Mouse (Mus musculus): ENCODE data around the gene Ube2b. TPM values are rescaled to one million over a fixed set of nuclear protein-coding genes. Genes with fewer than 3 reads are reported as not detected.

The Ube2b gene
- polyA plus RNA-seq, 1 experiment from 2014 or later = 286 TPM

DNA sequence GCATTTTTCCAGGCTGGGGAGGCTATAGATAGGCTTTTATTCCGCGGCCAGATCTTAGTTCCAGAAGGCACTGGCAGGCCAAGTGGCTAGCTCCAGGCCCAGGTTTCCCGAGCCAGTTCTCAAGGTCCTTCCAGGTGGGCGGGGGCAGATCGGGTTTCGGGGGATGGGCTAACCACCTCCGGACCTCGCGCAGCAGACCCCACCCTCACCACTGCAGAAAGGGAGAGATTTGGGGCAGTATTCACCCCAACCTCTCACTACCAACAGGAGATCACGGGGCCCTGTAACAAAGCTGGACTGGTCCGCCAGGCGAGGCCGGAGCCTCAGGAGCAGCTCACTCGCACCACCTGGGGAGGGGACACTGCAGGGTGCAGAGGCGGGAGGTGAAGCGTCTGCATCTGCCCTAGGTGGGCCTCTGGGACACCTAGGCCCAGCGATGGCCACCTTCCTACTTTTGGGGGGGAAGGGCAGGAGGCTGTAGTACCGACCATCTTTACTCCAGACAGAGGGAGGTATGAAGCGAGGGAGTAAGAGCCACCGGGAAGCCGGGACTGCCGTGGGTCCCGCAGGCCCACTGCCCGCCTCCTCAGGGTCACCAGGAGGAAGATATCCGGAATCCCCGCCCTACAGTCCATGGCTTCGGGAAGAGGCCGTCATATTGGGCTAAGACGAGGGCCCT lies 812 bp downstream of the Ube2b start:
- under 1% methylated on average over 29 of the region's 29 CpGs for WGBS
- H3K36me3 ChIP-seq (ENCODE audit: control insufficient read depth, insufficient read depth) = peaks cover 27% of the 10 kb centered on the region
- no peaks in the 10 kb centered on the region for H3K27me3 ChIP-seq (ENCODE audit: control insufficient read depth, insufficient read depth, low read length)
- ATAC-seq (replicated peaks; ENCODE audit: extremely low read depth, insufficient read depth, low FRiP score) = peak; percentile 12
- H3K9me3 ChIP-seq (replicated peaks; ENCODE audit: control insufficient read depth, low read length) = no peaks in the 10 kb centered on the region
- H3K4me1 ChIP-seq (ENCODE audit: control insufficient read depth, insufficient read depth, low read length) = peaks cover 26% of the 10 kb centered on the region
- H3K4me2 ChIP-seq (ENCODE audit: low read depth, low read length) = peak overlapping the region; percentile 82
- H3K9ac ChIP-seq (ENCODE audit: low read length) = peak overlapping the region; percentile 97
- peak overlapping the region; percentile 90 for H3K4me3 ChIP-seq (ENCODE audit: low read length)
- peak overlapping the region; percentile 88 for H3K27ac ChIP-seq (ENCODE audit: low read length)

DNA sequence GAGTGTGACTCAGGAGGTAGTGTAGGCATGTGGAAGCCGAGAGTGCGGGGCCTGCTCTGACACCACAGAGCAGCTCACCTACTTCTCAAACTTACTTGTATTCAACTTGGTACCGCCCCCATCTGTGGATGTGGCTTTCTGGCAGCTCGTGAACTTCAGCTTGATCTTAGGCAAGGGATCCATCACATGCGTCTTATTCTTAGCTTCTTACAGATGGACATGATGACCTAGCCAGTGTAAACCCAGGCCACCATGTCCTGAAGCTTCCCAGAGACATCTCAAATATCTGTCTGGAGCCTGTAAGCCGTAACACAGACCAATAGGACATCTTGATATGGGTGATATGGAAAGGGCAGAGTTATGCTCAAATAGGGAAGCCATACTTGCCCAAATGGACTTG lies 28.9 kb downstream of the Ube2b start:
- Histone ChIP-seq H3K27ac (ENCODE audit: low read length) (no peak overlapping the region), H3K36me3 (ENCODE audit: control insufficient read depth, insufficient read depth) (peaks cover 43% of the 10 kb centered on the region), H3K27me3 (ENCODE audit: control insufficient read depth, insufficient read depth, low read length) (no peaks in the 10 kb centered on the region), H3K4me1 (ENCODE audit: control insufficient read depth, insufficient read depth, low read length) (peaks cover 9% of the 10 kb centered on the region), H3K4me2 (ENCODE audit: low read depth, low read length) (no peak overlapping the region), H3K4me3 (ENCODE audit: low read length) (no peak overlapping the region), H3K9me3 (replicated peaks; ENCODE audit: control insufficient read depth, low read length) (0 out of 2 replicates have a peak, but pooled peaks cover 2% of the 10 kb centered on the region), H3K9ac (ENCODE audit: low read length) (no peak overlapping the region)
- no peak for ATAC-seq (replicated peaks; ENCODE audit: extremely low read depth, insufficient read depth, low FRiP score)
- 89% methylated on average over 6 of the region's 6 CpGs for WGBS

DNA sequence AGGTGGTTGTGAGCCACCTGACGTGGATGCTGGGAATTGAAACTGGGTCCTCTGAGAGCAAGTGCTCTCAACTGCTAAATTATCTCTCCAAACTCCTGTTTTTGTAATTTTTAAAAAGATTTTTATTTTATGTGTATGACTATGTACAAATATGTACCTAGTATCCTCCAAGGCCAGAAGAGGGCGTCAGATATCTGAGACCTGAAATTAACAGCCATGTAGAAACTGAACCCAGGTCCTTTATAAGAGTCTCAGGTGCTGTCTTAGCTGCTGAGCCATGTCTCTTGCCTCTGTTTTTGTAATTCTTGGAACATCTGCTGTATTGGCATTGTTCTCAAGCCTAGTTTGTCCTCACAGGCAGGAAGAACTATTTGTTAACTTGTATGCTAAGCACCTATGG lies 31.1 kb downstream of the Ube2b start:
- Histone ChIP-seq H3K4me3 (ENCODE audit: low read length) (no peak overlapping the region), H3K4me1 (ENCODE audit: control insufficient read depth, insufficient read depth, low read length) (peaks cover 5% of the 10 kb centered on the region; the same call in 1 of the 2 replicates), H3K9me3 (replicated peaks; ENCODE audit: control insufficient read depth, low read length) (0 out of 2 replicates have a peak, but pooled peaks cover 2% of the 10 kb centered on the region), H3K27ac (ENCODE audit: low read length) (no peak overlapping the region), H3K27me3 (ENCODE audit: control insufficient read depth, insufficient read depth, low read length) (no peaks in the 10 kb centered on the region), H3K4me2 (ENCODE audit: low read depth, low read length) (no peak overlapping the region), H3K9ac (ENCODE audit: low read length) (no peak overlapping the region), H3K36me3 (ENCODE audit: control insufficient read depth, insufficient read depth) (peaks cover 36% of the 10 kb centered on the region)
- 93% methylated on average over 2 of the region's 2 CpGs for WGBS
- ATAC-seq (replicated peaks; ENCODE audit: extremely low read depth, insufficient read depth, low FRiP score) = no peak

DNA sequence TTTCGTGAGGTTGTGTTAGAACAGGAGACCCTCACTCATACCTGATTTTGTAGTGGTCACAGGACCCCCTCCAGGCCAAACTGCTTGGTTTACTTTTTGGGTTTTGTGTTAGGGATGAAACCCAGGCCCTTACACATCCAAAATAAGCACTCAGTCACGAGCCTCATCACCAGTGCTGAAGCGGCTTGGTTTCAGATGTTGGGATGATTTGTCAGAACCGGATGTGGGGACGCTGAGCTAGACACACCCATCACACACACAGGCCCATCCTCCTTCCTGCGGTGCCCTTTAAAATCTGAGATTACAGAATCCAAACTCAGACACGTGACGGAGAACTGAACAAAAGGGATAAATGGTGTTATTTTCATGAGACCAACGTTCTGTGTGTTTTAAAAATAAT lies 31.7 kb downstream of the Ube2b start:
- H3K9me3 ChIP-seq (replicated peaks; ENCODE audit: control insufficient read depth, low read length) = 0 out of 2 replicates have a peak, but pooled peaks cover 2% of the 10 kb centered on the region
- ATAC-seq (replicated peaks; ENCODE audit: extremely low read depth, insufficient read depth, low FRiP score) = no peak
- peaks cover 5% of the 10 kb centered on the region; the same call in 1 of the 2 replicates for H3K4me1 ChIP-seq (ENCODE audit: control insufficient read depth, insufficient read depth, low read length)
- 90% methylated on average over 9 of the region's 9 CpGs for WGBS
- H3K27ac ChIP-seq (ENCODE audit: low read length) = no peak overlapping the region
- peaks cover 35% of the 10 kb centered on the region for H3K36me3 ChIP-seq (ENCODE audit: control insufficient read depth, insufficient read depth)
- peak overlapping the region; percentile 72; the same call in 1 of the 2 replicates for H3K4me2 ChIP-seq (ENCODE audit: low read depth, low read length)
- no peaks in the 10 kb centered on the region for H3K27me3 ChIP-seq (ENCODE audit: control insufficient read depth, insufficient read depth, low read length)
- no peak overlapping the region for H3K4me3 ChIP-seq (ENCODE audit: low read length)
- no peak overlapping the region for H3K9ac ChIP-seq (ENCODE audit: low read length)

DNA sequence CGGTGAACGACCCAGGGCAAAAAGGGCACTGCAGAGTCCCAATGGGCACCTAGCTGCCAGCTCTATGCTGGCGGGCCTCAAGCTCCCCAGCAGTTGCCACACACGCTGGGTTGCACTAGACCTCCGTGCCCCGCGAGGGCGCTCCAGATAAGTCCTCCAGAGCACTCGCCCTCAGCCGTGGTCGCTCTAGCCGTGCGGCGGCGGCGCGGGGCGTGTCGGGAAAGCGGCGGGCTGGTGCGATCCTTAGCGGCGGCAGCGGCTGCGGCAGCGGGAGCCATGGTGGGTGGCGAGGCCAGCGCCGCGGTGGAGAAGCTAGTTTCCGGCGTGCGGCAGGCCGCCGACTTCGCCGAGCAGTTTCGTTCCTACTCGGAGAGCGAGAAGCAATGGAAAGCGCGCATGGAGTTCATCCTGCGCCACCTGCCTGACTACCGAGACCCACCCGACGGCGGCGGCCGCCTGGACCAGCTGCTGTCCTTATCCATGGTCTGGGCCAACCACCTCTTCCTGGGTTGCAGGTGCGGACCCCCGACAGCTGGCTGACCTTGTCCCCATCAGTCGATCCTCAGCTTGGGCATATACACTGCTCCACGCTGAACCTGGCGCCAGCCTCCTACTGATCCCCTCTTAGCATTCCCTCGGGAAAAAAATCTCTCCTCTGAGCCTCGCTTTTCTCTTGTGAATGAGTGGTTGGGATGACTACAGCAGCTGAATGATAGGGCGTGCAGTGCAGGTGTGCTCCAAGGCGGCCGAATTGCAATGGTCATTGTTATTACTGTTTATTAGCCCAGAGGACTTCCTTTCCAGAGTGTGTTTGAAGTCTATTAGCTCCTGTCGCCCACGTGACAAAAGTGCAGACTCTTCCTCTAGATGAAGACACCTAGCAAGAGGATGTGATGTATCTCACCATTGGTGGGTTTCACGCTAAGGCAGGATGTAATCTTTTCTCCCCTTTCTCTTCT lies 32.8 kb downstream of the Ube2b start, which contains the start of gene Cdkn2aipnl:
TSS of gene Cdkn2aipnl (plus strand) at position 219 of the 959 bp plus-strand sequence.
- Histone ChIP-seq H3K9me3 (replicated peaks; ENCODE audit: control insufficient read depth, low read length) (no peaks in the 10 kb centered on the region), H3K36me3 (ENCODE audit: control insufficient read depth, insufficient read depth) (peaks cover 25% of the 10 kb centered on the region), H3K4me1 (ENCODE audit: control insufficient read depth, insufficient read depth, low read length) (peaks cover 5% of the 10 kb centered on the region; the same call in 1 of the 2 replicates), H3K27ac (ENCODE audit: low read length) (peak within 1 kb of the TSS; percentile 30; the same call in 1 of the 2 replicates), H3K27me3 (ENCODE audit: control insufficient read depth, insufficient read depth, low read length) (no peaks in the 10 kb centered on the region), H3K4me2 (ENCODE audit: low read depth, low read length) (peak within 1 kb of the TSS; percentile 72), H3K9ac (ENCODE audit: low read length) (peak within 1 kb of the TSS; percentile 73), H3K4me3 (ENCODE audit: low read length) (peak within 1 kb of the TSS; percentile 68)
- WGBS = 2% methylated on average over 63 of the region's 63 CpGs
- ATAC-seq (replicated peaks; ENCODE audit: extremely low read depth, insufficient read depth, low FRiP score) = peak; percentile 84

DNA sequence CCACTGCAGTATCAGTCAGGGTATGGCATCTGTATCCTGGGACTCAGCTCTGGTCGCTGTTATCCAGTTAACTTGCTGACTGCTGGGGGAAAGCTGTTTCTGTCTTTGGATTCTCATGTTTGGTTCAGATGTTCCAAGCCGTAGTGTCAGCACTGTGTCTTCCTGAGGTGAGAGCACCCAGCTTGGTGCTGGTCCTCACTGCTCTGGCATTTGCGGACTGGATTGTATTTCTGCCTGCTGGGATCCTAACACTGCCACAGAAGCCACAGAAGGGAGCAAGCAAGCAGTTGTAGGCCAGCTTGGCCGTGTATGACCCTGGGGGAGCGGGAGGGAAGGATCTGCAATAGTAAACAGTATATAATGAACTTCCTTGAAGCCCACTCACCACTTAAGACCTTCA lies 33.9 kb downstream of the Ube2b start:
- Histone ChIP-seq H3K27ac (ENCODE audit: low read length) (no peak overlapping the region), H3K4me2 (ENCODE audit: low read depth, low read length) (no peak overlapping the region), H3K4me1 (ENCODE audit: control insufficient read depth, insufficient read depth, low read length) (peaks cover 5% of the 10 kb centered on the region; the same call in 1 of the 2 replicates), H3K36me3 (ENCODE audit: control insufficient read depth, insufficient read depth) (peaks cover 15% of the 10 kb centered on the region), H3K9me3 (replicated peaks; ENCODE audit: control insufficient read depth, low read length) (no peaks in the 10 kb centered on the region), H3K4me3 (ENCODE audit: low read length) (no peak overlapping the region), H3K27me3 (ENCODE audit: control insufficient read depth, insufficient read depth, low read length) (no peaks in the 10 kb centered on the region), H3K9ac (ENCODE audit: low read length) (no peak overlapping the region)
- ATAC-seq (replicated peaks; ENCODE audit: extremely low read depth, insufficient read depth, low FRiP score) = no peak
- 69% methylated on average over 5 of the region's 5 CpGs for WGBS

DNA sequence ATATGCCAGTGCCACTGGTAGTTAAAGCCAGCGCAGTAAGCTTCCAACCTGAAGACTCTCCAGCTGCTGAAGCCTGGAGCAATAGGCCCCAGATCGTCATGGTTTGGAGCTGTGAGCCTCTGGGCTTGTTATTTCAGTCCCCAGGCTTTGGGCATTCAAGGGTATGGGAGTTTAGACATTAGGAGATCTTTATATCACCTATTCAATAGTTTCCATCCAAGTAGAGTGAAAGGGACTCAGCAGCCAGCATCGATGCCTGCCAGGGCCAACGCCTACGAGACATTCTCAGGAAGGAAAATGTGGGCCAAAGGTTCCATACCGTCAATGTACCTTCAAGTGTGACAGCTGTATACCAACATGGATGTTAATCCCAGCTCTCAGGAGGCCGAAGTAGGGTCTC lies 38.3 kb downstream of the Ube2b start:
- WGBS = 85% methylated on average over 7 of the region's 7 CpGs
- no peak for ATAC-seq (replicated peaks; ENCODE audit: extremely low read depth, insufficient read depth, low FRiP score)
- no peak overlapping the region for H3K4me3 ChIP-seq (ENCODE audit: low read length)

DNA sequence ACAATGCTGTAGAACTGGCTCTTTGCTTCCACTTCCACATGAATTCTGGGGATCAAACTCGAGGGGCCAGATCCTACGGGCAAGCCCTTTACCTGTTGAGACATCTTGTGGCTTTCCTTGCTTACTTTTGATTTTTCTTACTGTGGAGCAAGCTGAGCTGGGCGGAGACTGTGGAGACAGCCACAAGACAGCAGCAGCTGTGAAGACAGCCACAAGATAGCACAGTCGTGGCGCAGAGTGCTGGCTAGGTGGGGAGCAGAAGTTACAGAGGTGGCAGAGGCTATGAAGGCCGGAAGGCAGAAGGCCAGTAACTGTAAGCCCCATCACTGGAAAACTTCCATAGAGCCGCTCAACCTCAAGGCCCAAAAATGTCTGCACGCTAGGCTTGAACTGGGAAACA lies 38.8 kb downstream of the Ube2b start:
- Histone ChIP-seq H3K9ac (ENCODE audit: low read length) (no peak overlapping the region), H3K4me1 (ENCODE audit: control insufficient read depth, insufficient read depth, low read length) (no peaks in the 10 kb centered on the region), H3K4me3 (ENCODE audit: low read length) (no peak overlapping the region), H3K9me3 (replicated peaks; ENCODE audit: control insufficient read depth, low read length) (0 out of 2 replicates have a peak, but pooled peaks cover 2% of the 10 kb centered on the region), H3K36me3 (ENCODE audit: control insufficient read depth, insufficient read depth) (no peaks in the 10 kb centered on the region), H3K27ac (ENCODE audit: low read length) (no peak overlapping the region; the same call in 1 of the 2 replicates), H3K4me2 (ENCODE audit: low read depth, low read length) (no peak overlapping the region), H3K27me3 (ENCODE audit: control insufficient read depth, insufficient read depth, low read length) (no peaks in the 10 kb centered on the region)
- ATAC-seq (replicated peaks; ENCODE audit: extremely low read depth, insufficient read depth, low FRiP score) = peak; percentile 52
- WGBS = 85% methylated on average over 8 of the region's 8 CpGs

More for the DNA sequence above, 38.3 kb downstream of the Ube2b start:
- Histone ChIP-seq H3K36me3 (ENCODE audit: control insufficient read depth, insufficient read depth) (no peaks in the 10 kb centered on the region), H3K27me3 (ENCODE audit: control insufficient read depth, insufficient read depth, low read length) (no peaks in the 10 kb centered on the region), H3K4me1 (ENCODE audit: control insufficient read depth, insufficient read depth, low read length) (no peaks in the 10 kb centered on the region), H3K9ac (ENCODE audit: low read length) (no peak overlapping the region), H3K27ac (ENCODE audit: low read length) (no peak overlapping the region; the same call in 1 of the 2 replicates), H3K9me3 (replicated peaks; ENCODE audit: control insufficient read depth, low read length) (0 out of 2 replicates have a peak, but pooled peaks cover 2% of the 10 kb centered on the region), H3K4me2 (ENCODE audit: low read depth, low read length) (no peak overlapping the region)
